Comparison of ENCODE assay signal across 9 mouse cellular contexts in the genomic region with DNA sequence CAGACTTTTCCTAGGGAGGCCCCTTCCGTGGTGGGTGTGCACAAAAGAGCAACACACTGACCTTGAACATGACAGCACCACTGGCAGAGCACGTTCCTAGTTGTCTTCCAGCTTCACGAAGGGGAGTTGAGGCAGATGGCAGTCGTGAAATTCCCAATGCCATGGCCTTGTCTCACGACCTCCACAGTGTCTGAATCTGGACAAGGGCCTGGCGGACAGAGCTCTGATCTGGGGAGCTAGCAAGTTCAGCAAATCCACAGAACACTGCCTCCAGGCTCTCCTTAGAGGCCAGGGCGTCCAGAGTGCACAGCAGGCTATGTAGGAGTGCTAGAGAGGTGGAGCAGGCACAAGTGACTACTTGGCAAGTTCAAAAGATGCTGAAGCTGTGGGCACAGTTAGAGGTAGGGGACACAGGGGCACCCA. TPM values are rescaled to one million over a fixed set of nuclear protein-coding genes. Genes with fewer than 3 reads are reported as not detected.
DNase-seq lines count a peak whose midpoint lies in the region; ATAC-seq and TF ChIP-seq lines count a peak whose summit lies in the region.
"Had no signal": no experiment of that assay in that cellular context is flagged by ENCODE, and none has a peak within 500 bp of the region (broad histone marks: within the 10 kb centered on the region; RNA-seq: fewer than 3 reads in every experiment).

No protein-coding gene starts in this region.

- peak overlapping the region; percentile 100 for H3K27ac ChIP-seq in gastrocnemius, adult 2 months
- H3K27ac ChIP-seq in midbrain, embryonic 13.5 days, result 0 out of 2 replicates have a peak overlapping the region, but pooled peaks have one; percentile 14
- H3K27ac ChIP-seq in midbrain, embryonic 11.5 days (ENCODE audit: low read depth, low read length), result no peak overlapping the region
- peak overlapping the region; percentile 55 for H3K27ac ChIP-seq in stomach, embryonic 16.5 days (ENCODE audit: low read length)

- intact Hi-C loops in gastrocnemius, adult 2 months (cut with DNase I), result no loop called here
- intact Hi-C loops in gastrocnemius, postnatal 36 days (cut with DNase I), result no loop called here

- no peak for DNase-seq in gastrocnemius, adult 2 months
- DNase-seq in gastrocnemius, postnatal 36 days, result no peak
- DNase-seq in midbrain, embryonic 11.5 days (ENCODE audit: low spot score, missing footprints), result no peak
- DNase-seq in kidney, adult 8-10 months, result peak; percentile 73
- no peak for DNase-seq in gastrocnemius, postnatal 25 days
- DNase-seq in thymus, postnatal 0 days (ENCODE audit: low spot score), result no peak
- DNase-seq: right cerebral cortex, adult 18-20 months had no signal

- H3K4me1 ChIP-seq in midbrain, embryonic 13.5 days (replicated peaks), result peaks cover 20% of the 10 kb centered on the region
- peaks cover 22% of the 10 kb centered on the region for H3K4me1 ChIP-seq in midbrain, embryonic 11.5 days (ENCODE audit: control insufficient read depth, insufficient read depth, low read length)
- H3K4me1 ChIP-seq in stomach, embryonic 16.5 days (ENCODE audit: control insufficient read depth, insufficient read depth, low read length), result peaks cover 40% of the 10 kb centered on the region

- ATAC-seq in midbrain, embryonic 13.5 days, result no peak
- no peak for ATAC-seq in midbrain, embryonic 11.5 days (ENCODE audit: low FRiP score)
- ATAC-seq in stomach, embryonic 16.5 days (ENCODE audit: insufficient read depth, low FRiP score), result no peak

- no peak for TF ChIP-seq CTCF in gastrocnemius, adult 2 months (IDR thresholded peaks at IDR 0.05)

- no peaks in the 10 kb centered on the region for H3K9me3 ChIP-seq in midbrain, embryonic 13.5 days
- H3K9me3 ChIP-seq in midbrain, embryonic 11.5 days (ENCODE audit: control insufficient read depth, low read length), result no peaks in the 10 kb centered on the region
- no peaks in the 10 kb centered on the region; the same call in 1 of the 2 replicates for H3K9me3 ChIP-seq in stomach, embryonic 16.5 days (replicated peaks; ENCODE audit: control insufficient read depth, low read length)

- H3K4me2 ChIP-seq in midbrain, embryonic 13.5 days (replicated peaks), result no peak overlapping the region
- H3K4me2 ChIP-seq in midbrain, embryonic 11.5 days, result no peak overlapping the region
- H3K4me2 ChIP-seq in stomach, embryonic 16.5 days (ENCODE audit: low read depth, low read length), result no peak overlapping the region

- H3K4me3 ChIP-seq in gastrocnemius, adult 2 months, result peak overlapping the region; percentile 82
- no peak overlapping the region for H3K4me3 ChIP-seq in midbrain, embryonic 13.5 days (replicated peaks)
- no peak overlapping the region for H3K4me3 ChIP-seq in midbrain, embryonic 11.5 days (ENCODE audit: low read depth, low read length)
- no peak overlapping the region for H3K4me3 ChIP-seq in stomach, embryonic 16.5 days (replicated peaks; ENCODE audit: low read length)

- no peak overlapping the region for H3K9ac ChIP-seq in midbrain, embryonic 13.5 days (replicated peaks)
- H3K9ac ChIP-seq in midbrain, embryonic 11.5 days (ENCODE audit: low read length), result no peak overlapping the region
- H3K9ac ChIP-seq in stomach, embryonic 16.5 days (ENCODE audit: low read length), result no peak overlapping the region

- H3K36me3 ChIP-seq in midbrain, embryonic 13.5 days, result peaks cover 35% of the 10 kb centered on the region
- H3K36me3 ChIP-seq in midbrain, embryonic 11.5 days (ENCODE audit: control insufficient read depth, insufficient read depth, low read length), result peaks cover 12% of the 10 kb centered on the region
- peaks cover 6% of the 10 kb centered on the region; the same call in 1 of the 2 replicates for H3K36me3 ChIP-seq in stomach, embryonic 16.5 days (ENCODE audit: control insufficient read depth, insufficient read depth, low read length)

- no peaks in the 10 kb centered on the region for H3K27me3 ChIP-seq in midbrain, embryonic 13.5 days
- H3K27me3 ChIP-seq in midbrain, embryonic 11.5 days (ENCODE audit: control insufficient read depth, insufficient read depth, low read length), result no peaks in the 10 kb centered on the region
- H3K27me3 ChIP-seq in stomach, embryonic 16.5 days (ENCODE audit: control insufficient read depth, insufficient read depth, low read length), result no peaks in the 10 kb centered on the region

- 59% methylated on average over 7 of the region's 7 CpGs for WGBS in midbrain, embryonic 13.5 days
- 61% methylated on average over 7 of the region's 7 CpGs for WGBS in midbrain, embryonic 11.5 days
- WGBS in stomach, embryonic 16.5 days, result 43% methylated on average over 7 of the region's 7 CpGs

RNA-seq across cellular contexts. Expression of a gene that starts 5.0 kb away (rescaled TPM):
- total RNA-seq in gastrocnemius, adult 2 months (2021), result 10 to 100 TPM; 34.4 to 46.6 TPM
- 10 to 100 TPM; 22.1 to 32.2 TPM for total RNA-seq in gastrocnemius, postnatal 36 days (2021)
- polyA plus RNA-seq in midbrain, embryonic 13.5 days (2015; fragmentation: Nextera tagmentation; extraction: Ambion mirVana), result 42.0 and 47.6 TPM in 2 replicates
- polyA plus RNA-seq in midbrain, embryonic 11.5 days (2014; fragmentation: Nextera tagmentation; extraction: Ambion mirVana), result 30.1 and 30.5 TPM in 2 replicates
- 58.3 and 59.0 TPM in 2 replicates for polyA plus RNA-seq in stomach, embryonic 16.5 days (2015; fragmentation: Nextera tagmentation; extraction: Ambion mirVana)
- 10 to 100 TPM; 20.6 to 22.2 TPM for total RNA-seq in gastrocnemius, postnatal 25 days (2021)
- polyA plus RNA-seq in thymus, postnatal 0 days (2015; fragmentation: Nextera tagmentation; extraction: Ambion mirVana), result 40.2 and 43.8 TPM in 2 replicates

RNA-seq across cellular contexts. Expression of a gene that starts 47.5 kb away (rescaled TPM):
- total RNA-seq in gastrocnemius, adult 2 months (2021), result 10 to 100 TPM in 1 of 2 experiments, 1 to 10 TPM in 1; 8.1 to 11.6 TPM
- total RNA-seq in gastrocnemius, postnatal 36 days (2021), result 1 to 10 TPM; 6.6 to 8.9 TPM
- 55.7 and 56.2 TPM in 2 replicates for polyA plus RNA-seq in midbrain, embryonic 13.5 days (2015; fragmentation: Nextera tagmentation; extraction: Ambion mirVana)
- 72.5 and 81.7 TPM in 2 replicates for polyA plus RNA-seq in midbrain, embryonic 11.5 days (2014; fragmentation: Nextera tagmentation; extraction: Ambion mirVana)
- 105 and 128 TPM in 2 replicates for polyA plus RNA-seq in stomach, embryonic 16.5 days (2015; fragmentation: Nextera tagmentation; extraction: Ambion mirVana)
- 1 to 10 TPM; 9.8 to 9.9 TPM for total RNA-seq in gastrocnemius, postnatal 25 days (2021)
- 63.6 and 78.9 TPM in 2 replicates for polyA plus RNA-seq in thymus, postnatal 0 days (2015; fragmentation: Nextera tagmentation; extraction: Ambion mirVana)

RNA-seq across cellular contexts. Expression of a gene that starts 47.8 kb away (rescaled TPM):
- total RNA-seq in gastrocnemius, adult 2 months (2021), result 1 to 10 TPM; 3.9 to 6.6 TPM
- total RNA-seq in gastrocnemius, postnatal 36 days (2021), result 1 to 10 TPM; 3.6 to 3.7 TPM
- 7.4 and 7.5 TPM in 2 replicates for polyA plus RNA-seq in midbrain, embryonic 13.5 days (2015; fragmentation: Nextera tagmentation; extraction: Ambion mirVana)
- 10.8 and 11.0 TPM in 2 replicates for polyA plus RNA-seq in midbrain, embryonic 11.5 days (2014; fragmentation: Nextera tagmentation; extraction: Ambion mirVana)
- polyA plus RNA-seq in stomach, embryonic 16.5 days (2015; fragmentation: Nextera tagmentation; extraction: Ambion mirVana), result 13.1 and 14.0 TPM in 2 replicates
- total RNA-seq in gastrocnemius, postnatal 25 days (2021), result 1 to 10 TPM; 3.5 to 5.2 TPM
- polyA plus RNA-seq in thymus, postnatal 0 days (2015; fragmentation: Nextera tagmentation; extraction: Ambion mirVana), result 6.4 and 7.4 TPM in 2 replicates

Comparison
In these comparisons a context has a peak if more than half of its experiments do, and no peak if none do; other contexts are left out.
1. DNase-seq: peak in kidney, adult 8-10 months (2 of 2); none in gastrocnemius, adult 2 months (single experiment), gastrocnemius, postnatal 36 days (0 of 2), midbrain, embryonic 11.5 days (single experiment), gastrocnemius, postnatal 25 days (single experiment) and thymus, postnatal 0 days (single experiment).